Mouse (Mus musculus): ENCODE measurements around the gene Hdgfl1. TPM values are rescaled to one million over a fixed set of nuclear protein-coding genes. Genes with fewer than 3 reads are reported as not detected.

The Hdgfl1 gene
- polyA plus RNA-seq (2014; fragmentation: Nextera tagmentation; extraction: Ambion mirVana): not detected in 2 replicates

- H3K4me1 ChIP-seq (ENCODE audit: control insufficient read depth, insufficient read depth, low read length): no peaks in the 10 kb centered on the region
- H3K27ac ChIP-seq (ENCODE audit: low read depth, low read length): no peak within 1 kb of the TSS
- 95% methylated on average over 16 of the region's 16 CpGs for WGBS
- no peak within 1 kb of the TSS for H3K9ac ChIP-seq (ENCODE audit: low read length)
- no peaks in the 10 kb centered on the region for H3K9me3 ChIP-seq (ENCODE audit: control insufficient read depth, low read length)
- no peak within 1 kb of the TSS for H3K4me2 ChIP-seq
- DNase-seq (ENCODE audit: low spot score, missing footprints): no peak
- no peaks in the 10 kb centered on the region for H3K27me3 ChIP-seq (ENCODE audit: control insufficient read depth, insufficient read depth, low read length)
- no peaks in the 10 kb centered on the region for H3K36me3 ChIP-seq (ENCODE audit: control insufficient read depth, insufficient read depth, low read length)
- ATAC-seq (ENCODE audit: low FRiP score): no peak
- H3K4me3 ChIP-seq (ENCODE audit: low read depth, low read length): no peak within 1 kb of the TSS
Measured at GRCm38 (mm10) chr13:26769955-26770354, at the start of gene Hdgfl1. Gene Hdgfl1 (minus strand): TSS chr13:26770165.

- H3K4me3 ChIP-seq (ENCODE audit: low read depth, low read length): no peak overlapping the region
- no peaks in the 10 kb centered on the region for H3K4me1 ChIP-seq (ENCODE audit: control insufficient read depth, insufficient read depth, low read length)
- no peak overlapping the region for H3K27ac ChIP-seq (ENCODE audit: low read depth, low read length)
- H3K9ac ChIP-seq (ENCODE audit: low read length): no peak overlapping the region
- ATAC-seq (ENCODE audit: low FRiP score) (no peak), DNase-seq (ENCODE audit: low spot score, missing footprints) (no peak)
- H3K9me3 ChIP-seq (ENCODE audit: control insufficient read depth, low read length): no peaks in the 10 kb centered on the region
- no peak overlapping the region for H3K4me2 ChIP-seq
- no peaks in the 10 kb centered on the region for H3K36me3 ChIP-seq (ENCODE audit: control insufficient read depth, insufficient read depth, low read length)
- WGBS: 80% methylated on average over 3 of the region's 3 CpGs
- no peaks in the 10 kb centered on the region for H3K27me3 ChIP-seq (ENCODE audit: control insufficient read depth, insufficient read depth, low read length)
Measured at GRCm38 (mm10) chr13:26795460-26795859, 25.5 kb upstream of the Hdgfl1 start.

GRCm38 (mm10) chr13:26769424-26769823, 541 bp downstream of the Hdgfl1 start:
- Histone ChIP-seq H3K9me3 (ENCODE audit: control insufficient read depth, low read length) (no peaks in the 10 kb centered on the region), H3K36me3 (ENCODE audit: control insufficient read depth, insufficient read depth, low read length) (no peaks in the 10 kb centered on the region), H3K27me3 (ENCODE audit: control insufficient read depth, insufficient read depth, low read length) (no peaks in the 10 kb centered on the region), H3K27ac (ENCODE audit: low read depth, low read length) (no peak overlapping the region), H3K4me1 (ENCODE audit: control insufficient read depth, insufficient read depth, low read length) (no peaks in the 10 kb centered on the region), H3K9ac (ENCODE audit: low read length) (no peak overlapping the region), H3K4me3 (ENCODE audit: low read depth, low read length) (no peak overlapping the region), H3K4me2 (no peak overlapping the region)
- no peak for ATAC-seq (ENCODE audit: low FRiP score)
- WGBS: 94% methylated on average over 15 of the region's 15 CpGs
- DNase-seq (ENCODE audit: low spot score, missing footprints): no peak

GRCm38 (mm10) chr13:26761966-26762803, 7.8 kb downstream of the Hdgfl1 start:
- DNase-seq (ENCODE audit: low spot score, missing footprints): no peak
- Histone ChIP-seq H3K9me3 (ENCODE audit: control insufficient read depth, low read length) (no peaks in the 10 kb centered on the region), H3K27ac (ENCODE audit: low read depth, low read length) (no peak overlapping the region), H3K27me3 (ENCODE audit: control insufficient read depth, insufficient read depth, low read length) (no peaks in the 10 kb centered on the region), H3K36me3 (ENCODE audit: control insufficient read depth, insufficient read depth, low read length) (no peaks in the 10 kb centered on the region), H3K4me3 (ENCODE audit: low read depth, low read length) (no peak overlapping the region), H3K4me2 (no peak overlapping the region), H3K4me1 (ENCODE audit: control insufficient read depth, insufficient read depth, low read length) (no peaks in the 10 kb centered on the region), H3K9ac (ENCODE audit: low read length) (no peak overlapping the region)
- no peak for ATAC-seq (ENCODE audit: low FRiP score)
- 76% methylated on average over 12 of the region's 12 CpGs for WGBS

- Histone ChIP-seq H3K27me3 (ENCODE audit: control insufficient read depth, insufficient read depth, low read length) (no peaks in the 10 kb centered on the region), H3K4me3 (ENCODE audit: low read depth, low read length) (no peak overlapping the region), H3K9ac (ENCODE audit: low read length) (no peak overlapping the region), H3K4me2 (no peak overlapping the region), H3K36me3 (ENCODE audit: control insufficient read depth, insufficient read depth, low read length) (no peaks in the 10 kb centered on the region), H3K4me1 (ENCODE audit: control insufficient read depth, insufficient read depth, low read length) (0 out of 2 replicates have a peak, but pooled peaks cover 4% of the 10 kb centered on the region), H3K9me3 (ENCODE audit: control insufficient read depth, low read length) (no peaks in the 10 kb centered on the region), H3K27ac (ENCODE audit: low read depth, low read length) (peak overlapping the region; percentile 25; the same call in 1 of the 2 replicates)
- DNase-seq (ENCODE audit: low spot score, missing footprints) (no peak), ATAC-seq (ENCODE audit: low FRiP score) (no peak)
Measured at GRCm38 (mm10) chr13:26752863-26753262, 17.1 kb downstream of the Hdgfl1 start.

GRCm38 (mm10) chr13:26752414-26752813, 17.6 kb downstream of the Hdgfl1 start:
- DNase-seq (ENCODE audit: low spot score, missing footprints) (no peak), ATAC-seq (ENCODE audit: low FRiP score) (0 out of 2 replicates have a peak, but pooled peaks have one; percentile 38)
- no peak overlapping the region for H3K4me2 ChIP-seq
- no peaks in the 10 kb centered on the region for H3K9me3 ChIP-seq (ENCODE audit: control insufficient read depth, low read length)
- no peak overlapping the region for H3K9ac ChIP-seq (ENCODE audit: low read length)
- no peaks in the 10 kb centered on the region for H3K36me3 ChIP-seq (ENCODE audit: control insufficient read depth, insufficient read depth, low read length)
- H3K27me3 ChIP-seq (ENCODE audit: control insufficient read depth, insufficient read depth, low read length): no peaks in the 10 kb centered on the region
- no peak overlapping the region for H3K4me3 ChIP-seq (ENCODE audit: low read depth, low read length)
- H3K27ac ChIP-seq (ENCODE audit: low read depth, low read length): peak overlapping the region; percentile 25; the same call in 1 of the 2 replicates
- 0 out of 2 replicates have a peak, but pooled peaks cover 4% of the 10 kb centered on the region for H3K4me1 ChIP-seq (ENCODE audit: control insufficient read depth, insufficient read depth, low read length)
- 74% methylated on average over 1 of the region's 1 CpGs for WGBS

- WGBS: 41% methylated on average over 2 of the region's 2 CpGs
- Histone ChIP-seq H3K9ac (ENCODE audit: low read length) (no peak overlapping the region), H3K4me2 (no peak overlapping the region), H3K9me3 (ENCODE audit: control insufficient read depth, low read length) (no peaks in the 10 kb centered on the region), H3K4me3 (ENCODE audit: low read depth, low read length) (no peak overlapping the region), H3K4me1 (ENCODE audit: control insufficient read depth, insufficient read depth, low read length) (peaks cover 8% of the 10 kb centered on the region), H3K36me3 (ENCODE audit: control insufficient read depth, insufficient read depth, low read length) (no peaks in the 10 kb centered on the region), H3K27me3 (ENCODE audit: control insufficient read depth, insufficient read depth, low read length) (no peaks in the 10 kb centered on the region), H3K27ac (ENCODE audit: low read depth, low read length) (peak overlapping the region; percentile 75)
- DNase-seq (ENCODE audit: low spot score, missing footprints) (peak; percentile 89), ATAC-seq (ENCODE audit: low FRiP score) (peak; percentile 86)
Measured at GRCm38 (mm10) chr13:26745760-26746457, 24.1 kb downstream of the Hdgfl1 start.

GRCm38 (mm10) chr13:26745059-26745759, 24.8 kb downstream of the Hdgfl1 start:
- Histone ChIP-seq H3K4me1 (ENCODE audit: control insufficient read depth, insufficient read depth, low read length) (peaks cover 8% of the 10 kb centered on the region), H3K4me3 (ENCODE audit: low read depth, low read length) (no peak overlapping the region), H3K9ac (ENCODE audit: low read length) (no peak overlapping the region), H3K4me2 (no peak overlapping the region), H3K9me3 (ENCODE audit: control insufficient read depth, low read length) (no peaks in the 10 kb centered on the region), H3K27me3 (ENCODE audit: control insufficient read depth, insufficient read depth, low read length) (no peaks in the 10 kb centered on the region), H3K36me3 (ENCODE audit: control insufficient read depth, insufficient read depth, low read length) (no peaks in the 10 kb centered on the region), H3K27ac (ENCODE audit: low read depth, low read length) (peak overlapping the region; percentile 75)
- DNase-seq (ENCODE audit: low spot score, missing footprints) (peak; percentile 88), ATAC-seq (ENCODE audit: low FRiP score) (peak; percentile 66)
- 52% methylated on average over 5 of the region's 5 CpGs for WGBS
